Comparison of ENCODE assay signal across 13 mouse cellular contexts in genomic region chr14:14308938-14309337, GRCm38 (mm10). TPM values are rescaled to one million over a fixed set of nuclear protein-coding genes. Genes with fewer than 3 reads are reported as not detected.
DNase-seq lines count a peak whose midpoint lies in the region; ATAC-seq and TF ChIP-seq lines count a peak whose summit lies in the region.
"Had no signal": no experiment of that assay in that cellular context is flagged by ENCODE, and none has a peak within 500 bp of the region (broad histone marks: within the 10 kb centered on the region; RNA-seq: fewer than 3 reads in every experiment).

No protein-coding gene starts in this region.

- no peaks in the 10 kb centered on the region for H3K4me1 ChIP-seq in heart, embryonic 13.5 days
- H3K4me1 ChIP-seq in midbrain, embryonic 15.5 days = no peaks in the 10 kb centered on the region
- H3K4me1 ChIP-seq in midbrain, embryonic 10.5 days = no peaks in the 10 kb centered on the region
- H3K4me1 ChIP-seq in limb, embryonic 14.5 days (ENCODE audit: control insufficient read depth, insufficient read depth, low read length) = no peaks in the 10 kb centered on the region

- H3K4me3 ChIP-seq in heart, embryonic 13.5 days = peak overlapping the region; percentile 28
- 0 out of 2 replicates have a peak overlapping the region, but pooled peaks have one; percentile 0 for H3K4me3 ChIP-seq in midbrain, embryonic 15.5 days
- H3K4me3 ChIP-seq in midbrain, embryonic 10.5 days = no peak overlapping the region
- peak overlapping the region; percentile 15; the same call in 1 of the 2 replicates for H3K4me3 ChIP-seq in limb, embryonic 14.5 days (replicated peaks; ENCODE audit: low read length)

- H3K4me2 ChIP-seq in heart, embryonic 13.5 days = peak overlapping the region; percentile 58
- H3K4me2 ChIP-seq in midbrain, embryonic 15.5 days = no peak overlapping the region
- H3K4me2 ChIP-seq in limb, embryonic 14.5 days (replicated peaks; ENCODE audit: low read depth, low read length, severe bottlenecking) = 0 out of 2 replicates have a peak overlapping the region, but pooled peaks have one; percentile 15

- no peaks in the 10 kb centered on the region for H3K9me3 ChIP-seq in heart, embryonic 13.5 days
- no peaks in the 10 kb centered on the region for H3K9me3 ChIP-seq in midbrain, embryonic 15.5 days
- H3K9me3 ChIP-seq in midbrain, embryonic 10.5 days (replicated peaks) = peaks cover 9% of the 10 kb centered on the region
- no peaks in the 10 kb centered on the region for H3K9me3 ChIP-seq in limb, embryonic 14.5 days (ENCODE audit: control insufficient read depth, low read length)

- WGBS in heart, embryonic 13.5 days = 32% methylated on average over 16 of the region's 16 CpGs
- WGBS in midbrain, embryonic 15.5 days = 61% methylated on average over 16 of the region's 16 CpGs
- WGBS in midbrain, embryonic 10.5 days = 63% methylated on average over 16 of the region's 16 CpGs
- WGBS in limb, embryonic 14.5 days = 47% methylated on average over 16 of the region's 16 CpGs

- H3K9ac ChIP-seq in heart, embryonic 13.5 days = no peak overlapping the region
- no peak overlapping the region for H3K9ac ChIP-seq in midbrain, embryonic 15.5 days
- no peak overlapping the region for H3K9ac ChIP-seq in limb, embryonic 14.5 days (ENCODE audit: low read depth, low read length, severe bottlenecking)

- H3K27ac ChIP-seq in heart, embryonic 13.5 days (replicated peaks) = no peak overlapping the region
- no peak overlapping the region for H3K27ac ChIP-seq in midbrain, embryonic 15.5 days
- H3K27ac ChIP-seq in midbrain, embryonic 10.5 days (replicated peaks) = no peak overlapping the region
- no peak overlapping the region for H3K27ac ChIP-seq in limb, embryonic 14.5 days (replicated peaks; ENCODE audit: low read depth, low read length)

- ATAC-seq in heart, embryonic 13.5 days (ENCODE audit: extremely low read depth, insufficient number of reproducible peaks, low FRiP score, low TSS enrichment) = no peak
- ATAC-seq in midbrain, embryonic 15.5 days (replicated peaks) = no peak
- ATAC-seq in limb, embryonic 14.5 days (ENCODE audit: low FRiP score, low read depth) = no peak
- ATAC-seq: CD4-positive, CD25-positive, alpha-beta regulatory T cell, adult 4 months had no signal

- no peak for TF ChIP-seq POLR2A in limb, embryonic 14.5 days (IDR thresholded peaks at IDR 0.05; ENCODE audit: borderline replicate concordance, extremely low read depth, insufficient read depth, insufficient read length)

- no peak for DNase-seq in heart, adult 8-10 months (ENCODE audit: low spot score)
- no peak for DNase-seq in midbrain, embryonic 10.5 days (ENCODE audit: low spot score)
- DNase-seq in cerebellum, adult 8-10 months = peak; percentile 56
- no peak for DNase-seq in limb, embryonic 14.5 days (ENCODE audit: low spot score)
- DNase-seq in right cerebral cortex, adult 2 months (ENCODE audit: low spot score in 2 of 2) = no peak
- DNase-seq in thymus, postnatal 0 days (ENCODE audit: low spot score) = no peak
- DNase-seq: embryo, embryonic 11 days; lung, adult 2 months; right cerebral cortex, postnatal 14 days had no signal

- H3K36me3 ChIP-seq in heart, embryonic 13.5 days = no peaks in the 10 kb centered on the region
- H3K36me3 ChIP-seq in midbrain, embryonic 15.5 days (replicated peaks) = no peaks in the 10 kb centered on the region
- no peaks in the 10 kb centered on the region for H3K36me3 ChIP-seq in midbrain, embryonic 10.5 days
- H3K36me3 ChIP-seq in limb, embryonic 14.5 days (ENCODE audit: control insufficient read depth, insufficient read depth, low read length) = no peaks in the 10 kb centered on the region

- no peaks in the 10 kb centered on the region for H3K27me3 ChIP-seq in heart, embryonic 13.5 days (replicated peaks)
- H3K27me3 ChIP-seq in midbrain, embryonic 15.5 days (replicated peaks) = no peaks in the 10 kb centered on the region
- no peaks in the 10 kb centered on the region for H3K27me3 ChIP-seq in midbrain, embryonic 10.5 days (ENCODE audit: low read depth, poor library complexity, severe bottlenecking)
- no peaks in the 10 kb centered on the region for H3K27me3 ChIP-seq in limb, embryonic 14.5 days (ENCODE audit: control insufficient read depth, insufficient read depth, low read length)

RNA-seq across cellular contexts. Expression of gene Olfr31, which starts 13.7 kb away (rescaled TPM):
- not detected in 2 replicates for polyA plus RNA-seq in heart, embryonic 13.5 days (2015; fragmentation: Nextera tagmentation; extraction: Ambion mirVana)
- total RNA-seq in heart, adult 8-10 months (2022) = not detected
- 0.04 and 0.12 TPM in 2 replicates for polyA plus RNA-seq in midbrain, embryonic 15.5 days (2015; fragmentation: Nextera tagmentation; extraction: Ambion mirVana)
- polyA plus RNA-seq in midbrain, embryonic 10.5 days (2016; fragmentation: Nextera tagmentation; extraction: Ambion mirVana) = not detected in 2 replicates
- not detected in 2 replicates for polyA plus RNA-seq in limb, embryonic 14.5 days (2012; rRNA removed)
- polyA plus RNA-seq in limb, embryonic 14.5 days (2014; fragmentation: Nextera tagmentation; extraction: Ambion mirVana) = not detected in 2 replicates
- not detected in 2 replicates for polyA plus RNA-seq in thymus, postnatal 0 days (2015; fragmentation: Nextera tagmentation; extraction: Ambion mirVana)
- total RNA-seq: adrenal gland, adult 18-20 months had no signal
- polyA plus RNA-seq: lung, adult 2 months had no signal

RNA-seq across cellular contexts. Expression of gene Il3ra, which starts 37.1 kb away (rescaled TPM):
- polyA plus RNA-seq in heart, embryonic 13.5 days (2015; fragmentation: Nextera tagmentation; extraction: Ambion mirVana) = 3.0 and 3.9 TPM in 2 replicates
- total RNA-seq in heart, adult 8-10 months (2022) = 1 to 10 TPM; 2.2 to 7.2 (median 3.5) TPM
- polyA plus RNA-seq in midbrain, embryonic 15.5 days (2015; fragmentation: Nextera tagmentation; extraction: Ambion mirVana) = 2.1 and 4.0 TPM in 2 replicates
- polyA plus RNA-seq in midbrain, embryonic 10.5 days (2016; fragmentation: Nextera tagmentation; extraction: Ambion mirVana) = 2.0 and 2.3 TPM in 2 replicates
- polyA plus RNA-seq in limb, embryonic 14.5 days (2012; rRNA removed) = 35.5 and 53.2 TPM in 2 replicates
- polyA plus RNA-seq in limb, embryonic 14.5 days (2014; fragmentation: Nextera tagmentation; extraction: Ambion mirVana) = 4.4 and 6.0 TPM in 2 replicates
- polyA plus RNA-seq in thymus, postnatal 0 days (2015; fragmentation: Nextera tagmentation; extraction: Ambion mirVana) = 6.5 and 8.5 TPM in 2 replicates
